Mouse (Mus musculus): ENCODE measurements around the gene Sema6d. TPM values are rescaled to one million over a fixed set of nuclear protein-coding genes. Genes with fewer than 3 reads are reported as not detected.

Gene Sema6d
- polyA plus RNA-seq (2012; fragmentation: generic; extraction: Trizol) = under 1 TPM; 0.01 to 0.31 TPM

GRCm38 (mm10) chr2:124089813-124090230 is at the start of gene Sema6d:
Gene Sema6d (plus strand): TSS chr2:124089969.

Measured in C3H10T1/2 (cell line).